Mouse (Mus musculus) lung, embryonic 15.5 days (tissue): ENCODE results near the gene Mrpl51. TPM values are rescaled to one million over a fixed set of nuclear protein-coding genes. Genes with fewer than 3 reads are reported as not detected.
A peak's percentile ranks its signal among the peaks of the same experiment; 100 is the strongest.

Source experiments
- ATAC-seq: fragments of 200-750 bp; cut with Nextera tagmentation; 2 replicates; pipeline ENCODE4 v1.8.0; 2017; ENCODE audit warnings: moderate number of reproducible peaks, borderline replicate concordance; ENCODE audit not compliant: low FRiP score, low TSS enrichment; ENCODE audit errors: extremely low read depth
- H3K27ac ChIP-seq: fragments of 300-500 bp; sonication (generic); 2 replicates; pipeline ENCODE4 v1.5.1; 2015; ENCODE audit warnings: moderate library complexity, mild to moderate bottlenecking, inconsistent platforms
- H3K27me3 ChIP-seq: fragments of 300-500 bp; sonication (generic); 2 replicates; pipeline ENCODE4 v1.6.1; 2015; ENCODE audit warnings: inconsistent platforms
- H3K36me3 ChIP-seq: fragments of 300-500 bp; sonication (generic); 2 replicates; pipeline ENCODE4 v1.6.1; 2015; ENCODE audit warnings: inconsistent platforms
- H3K4me1 ChIP-seq: fragments of 300-500 bp; sonication (generic); 2 replicates; pipeline ENCODE4 v1.6.1; 2015; ENCODE audit warnings: inconsistent platforms
- H3K4me2 ChIP-seq: fragments of 300-500 bp; sonication (generic); 2 replicates; pipeline ENCODE4 v1.6.1; 2015; ENCODE audit warnings: inconsistent platforms, mild to moderate bottlenecking, moderate library complexity
- H3K4me3 ChIP-seq: fragments of 300-500 bp; sonication (generic); 2 replicates; pipeline ENCODE4 v1.5.1; 2015; ENCODE audit warnings: mild to moderate bottlenecking, inconsistent platforms
- H3K9ac ChIP-seq: fragments of 300-500 bp; sonication (generic); 2 replicates; pipeline ENCODE4 v1.6.1; 2015; ENCODE audit warnings: inconsistent platforms
- H3K9me3 ChIP-seq: fragments of 300-500 bp; sonication (generic); 2 replicates; pipeline ENCODE4 v1.6.1; 2016; ENCODE audit warnings: inconsistent platforms
- WGBS: fragments of 180-500 bp; shearing (Covaris S2); methylation state at CpG from one replicate; pipeline ENCODE4 v1.1.7; 2015; 5-methylcytosine and 5-hydroxymethylcytosine counted together
- polyA plus RNA-seq: library from polyadenylated mRNA; unstranded; fragments of >200 nt; fragmentation: Nextera tagmentation; extraction: Ambion mirVana; gene quantifications from 2 replicates; pipeline ENCODE4 v1.2.1, GENCODE M21; 2015

The Mrpl51 gene
- polyA plus RNA-seq, 1 experiment from 2014 or later: 208 TPM

- no peak overlapping the region for H3K4me2 ChIP-seq
- H3K4me3 ChIP-seq: no peak overlapping the region
- ATAC-seq: no peak
- H3K27me3 ChIP-seq: no peaks in the 10 kb centered on the region
- no peaks in the 10 kb centered on the region for H3K9me3 ChIP-seq
- peak overlapping the region; percentile 55; the same call in 1 of the 2 replicates for H3K27ac ChIP-seq
- H3K4me1 ChIP-seq: peaks cover 46% of the 10 kb centered on the region
- 77% methylated on average over 7 of the region's 7 CpGs for WGBS
- no peak overlapping the region for H3K9ac ChIP-seq
- 0 out of 2 replicates have a peak, but pooled peaks cover 6% of the 10 kb centered on the region for H3K36me3 ChIP-seq
These were observed 42.0 kb upstream of the Mrpl51 start for GRCm38 (mm10) chr6:125149569-125149950.

GRCm38 (mm10) chr6:125152212-125153017, 39.2 kb upstream of the Mrpl51 start:
- Histone ChIP-seq H3K4me1 (peaks cover 22% of the 10 kb centered on the region), H3K27ac (no peak overlapping the region), H3K36me3 (0 out of 2 replicates have a peak, but pooled peaks cover 5% of the 10 kb centered on the region), H3K27me3 (no peaks in the 10 kb centered on the region), H3K9ac (no peak overlapping the region), H3K4me2 (no peak overlapping the region), H3K4me3 (no peak overlapping the region), H3K9me3 (no peaks in the 10 kb centered on the region)
- ATAC-seq: 0 out of 2 replicates have a peak, but pooled peaks have one; percentile 12
- 72% methylated on average over 22 of the region's 22 CpGs for WGBS

DNA sequence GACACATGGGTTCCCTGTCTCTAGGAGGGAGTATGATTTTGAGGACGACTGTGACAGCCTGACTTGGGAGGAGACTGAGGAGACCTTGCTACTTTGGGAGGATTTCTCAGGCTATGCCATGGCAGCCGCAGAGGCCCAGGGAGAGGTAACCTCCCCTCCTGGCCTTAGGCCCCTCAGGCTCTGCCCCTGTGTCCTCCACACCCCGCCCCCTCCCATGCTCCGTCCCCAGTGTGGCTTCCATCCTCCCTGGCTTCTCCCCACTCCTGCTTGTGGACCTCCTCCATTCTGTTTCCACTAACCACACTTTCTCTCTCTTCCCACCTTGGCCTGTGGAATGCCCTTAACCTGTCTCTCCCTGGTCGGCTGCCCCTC, 38.6 kb upstream of the Mrpl51 start:
- Histone ChIP-seq H3K4me1 (peaks cover 18% of the 10 kb centered on the region), H3K9ac (no peak overlapping the region), H3K4me3 (no peak overlapping the region), H3K36me3 (0 out of 2 replicates have a peak, but pooled peaks cover 5% of the 10 kb centered on the region), H3K27ac (no peak overlapping the region), H3K27me3 (no peaks in the 10 kb centered on the region), H3K9me3 (no peaks in the 10 kb centered on the region), H3K4me2 (no peak overlapping the region)
- no peak for ATAC-seq
- 73% methylated on average over 5 of the region's 5 CpGs for WGBS

DNA sequence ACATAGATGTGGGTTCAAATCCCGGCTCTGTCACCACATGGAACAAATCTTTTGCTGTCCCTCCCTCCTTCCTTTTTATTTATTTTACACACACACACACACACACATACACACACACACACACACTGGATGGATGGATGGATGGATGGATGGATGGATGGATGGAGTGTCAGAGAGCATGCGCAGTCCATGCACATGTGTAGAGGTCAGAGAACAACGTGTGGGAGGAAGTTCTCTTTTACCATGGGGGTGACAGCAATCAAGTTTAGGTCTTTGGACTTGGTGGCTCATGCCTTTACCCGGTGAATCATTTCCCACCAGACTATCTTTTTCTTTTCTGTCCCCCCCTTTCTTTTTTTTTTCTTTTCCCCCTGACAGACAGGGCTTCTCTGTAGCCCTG, 37.9 kb upstream of the Mrpl51 start:
- Histone ChIP-seq H3K9me3 (no peaks in the 10 kb centered on the region), H3K4me3 (no peak overlapping the region), H3K27me3 (no peaks in the 10 kb centered on the region), H3K4me1 (peaks cover 11% of the 10 kb centered on the region), H3K27ac (no peak overlapping the region), H3K9ac (no peak overlapping the region), H3K36me3 (peaks cover 9% of the 10 kb centered on the region), H3K4me2 (no peak overlapping the region)
- ATAC-seq: no peak
- WGBS: 87% methylated on average over 4 of the region's 4 CpGs

GRCm38 (mm10) chr6:125154550-125154949, 37.1 kb upstream of the Mrpl51 start:
- Histone ChIP-seq H3K9me3 (no peaks in the 10 kb centered on the region), H3K4me3 (no peak overlapping the region), H3K4me1 (peaks cover 3% of the 10 kb centered on the region), H3K9ac (no peak overlapping the region), H3K4me2 (no peak overlapping the region), H3K36me3 (peaks cover 17% of the 10 kb centered on the region), H3K27me3 (no peaks in the 10 kb centered on the region), H3K27ac (no peak overlapping the region)
- ATAC-seq: no peak

DNA sequence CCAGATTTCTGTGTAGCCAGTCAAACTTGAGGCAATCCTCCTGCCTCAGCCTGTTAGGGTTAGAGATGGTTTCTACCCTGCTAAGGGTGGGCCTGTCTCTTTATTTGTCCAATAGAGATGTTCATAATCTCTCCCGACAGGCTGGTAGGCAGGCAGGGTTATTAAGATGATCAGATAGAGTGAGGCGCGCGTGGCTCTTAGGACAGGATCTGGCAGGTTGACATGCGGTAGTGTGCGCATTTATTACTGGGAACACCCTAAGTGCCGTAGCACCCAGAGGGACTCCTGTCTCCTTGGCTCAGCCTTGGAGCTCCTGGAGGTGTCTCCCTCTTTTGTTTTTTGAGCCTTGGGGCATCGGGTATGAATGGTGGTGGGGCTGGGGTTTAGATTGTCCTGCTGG, 36.3 kb upstream of the Mrpl51 start:
- Histone ChIP-seq H3K9me3 (no peaks in the 10 kb centered on the region), H3K4me3 (no peak overlapping the region), H3K27me3 (no peaks in the 10 kb centered on the region), H3K4me1 (no peaks in the 10 kb centered on the region), H3K4me2 (no peak overlapping the region), H3K27ac (no peak overlapping the region), H3K36me3 (peaks cover 23% of the 10 kb centered on the region), H3K9ac (no peak overlapping the region)
- ATAC-seq: no peak
- 88% methylated on average over 8 of the region's 8 CpGs for WGBS

GRCm38 (mm10) chr6:125156491-125156890, 35.1 kb upstream of the Mrpl51 start:
- ATAC-seq: no peak
- H3K4me1 ChIP-seq: peaks cover 8% of the 10 kb centered on the region; the same call in 1 of the 2 replicates
- H3K27ac ChIP-seq: no peak overlapping the region
- no peak overlapping the region for H3K9ac ChIP-seq
- H3K36me3 ChIP-seq: peaks cover 34% of the 10 kb centered on the region
- no peaks in the 10 kb centered on the region for H3K27me3 ChIP-seq
- H3K4me2 ChIP-seq: no peak overlapping the region
- 81% methylated on average over 3 of the region's 3 CpGs for WGBS
- H3K4me3 ChIP-seq: no peak overlapping the region
- H3K9me3 ChIP-seq: no peaks in the 10 kb centered on the region

DNA sequence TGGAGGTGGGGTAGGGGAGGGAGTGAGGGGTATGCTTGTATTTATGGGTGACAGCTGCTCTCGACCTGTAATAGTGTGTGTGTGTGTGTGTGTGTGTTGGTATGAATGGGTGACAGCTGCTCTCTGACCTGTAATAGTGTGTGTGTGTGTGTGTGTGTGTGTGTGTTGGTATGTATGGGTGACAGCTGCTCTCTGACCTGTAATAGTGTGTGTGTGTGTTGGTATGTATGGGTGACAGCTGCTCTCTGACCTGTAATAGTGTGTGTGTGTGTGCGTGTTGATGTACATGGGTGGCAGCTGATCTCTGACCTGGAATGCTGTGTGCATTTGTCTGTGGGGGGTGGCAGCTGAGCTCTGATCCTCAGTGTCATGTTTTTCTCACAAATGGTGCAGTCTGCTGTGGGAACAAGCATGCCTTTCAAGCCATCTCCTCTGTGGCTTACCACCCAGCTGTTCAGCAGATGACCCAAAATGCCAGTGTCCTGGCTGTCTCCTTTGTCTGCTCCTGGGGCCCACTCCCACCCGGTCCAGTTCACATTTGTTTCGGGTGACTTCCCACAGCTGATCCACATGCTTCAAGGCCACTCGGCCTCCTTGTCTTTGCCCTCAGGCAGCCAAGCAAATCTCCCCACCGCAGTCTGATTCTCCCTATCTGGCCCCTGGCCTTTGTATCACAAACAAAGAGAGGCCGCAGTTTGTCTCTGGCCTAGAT, 34.5 kb upstream of the Mrpl51 start:
- no peak overlapping the region for H3K4me2 ChIP-seq
- no peak overlapping the region for H3K27ac ChIP-seq
- H3K4me1 ChIP-seq: peaks cover 11% of the 10 kb centered on the region; the same call in 1 of the 2 replicates
- no peak for ATAC-seq
- H3K4me3 ChIP-seq: no peak overlapping the region
- peaks cover 36% of the 10 kb centered on the region for H3K36me3 ChIP-seq
- no peaks in the 10 kb centered on the region for H3K27me3 ChIP-seq
- H3K9ac ChIP-seq: no peak overlapping the region
- WGBS: 67% methylated on average over 7 of the region's 7 CpGs
- H3K9me3 ChIP-seq: no peaks in the 10 kb centered on the region

GRCm38 (mm10) chr6:125158944-125159492, 32.6 kb upstream of the Mrpl51 start:
- Histone ChIP-seq H3K4me2 (no peak overlapping the region), H3K36me3 (peaks cover 41% of the 10 kb centered on the region), H3K4me3 (no peak overlapping the region), H3K27me3 (no peaks in the 10 kb centered on the region), H3K9me3 (no peaks in the 10 kb centered on the region), H3K27ac (no peak overlapping the region), H3K4me1 (peaks cover 25% of the 10 kb centered on the region), H3K9ac (no peak overlapping the region)
- WGBS: 78% methylated on average over 15 of the region's 15 CpGs
- ATAC-seq: no peak

- no peak overlapping the region for H3K4me3 ChIP-seq
- H3K36me3 ChIP-seq: peaks cover 41% of the 10 kb centered on the region
- H3K27me3 ChIP-seq: no peaks in the 10 kb centered on the region
- H3K9me3 ChIP-seq: no peaks in the 10 kb centered on the region
- 74% methylated on average over 7 of the region's 7 CpGs for WGBS
- no peak overlapping the region for H3K9ac ChIP-seq
- peaks cover 30% of the 10 kb centered on the region for H3K4me1 ChIP-seq
- no peak overlapping the region for H3K4me2 ChIP-seq
- peak overlapping the region; percentile 36; the same call in 1 of the 2 replicates for H3K27ac ChIP-seq
- no peak for ATAC-seq
These were observed 31.6 kb upstream of the Mrpl51 start for GRCm38 (mm10) chr6:125159773-125160557.

DNA sequence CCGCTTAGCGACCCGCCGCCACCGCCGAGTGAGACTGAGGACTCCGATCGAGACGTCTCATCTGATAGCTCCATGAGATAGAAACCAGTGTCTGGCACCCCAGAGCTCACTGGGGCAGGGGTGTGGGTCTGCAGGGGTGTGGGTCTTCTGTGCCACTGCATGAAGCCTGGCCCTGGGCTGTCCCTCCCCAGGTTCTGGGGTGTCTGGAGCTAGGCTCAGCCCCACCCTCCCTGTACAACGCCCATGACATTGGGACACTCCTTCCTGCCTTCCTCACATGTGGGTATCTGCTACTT, 31.1 kb upstream of the Mrpl51 start:
- Histone ChIP-seq H3K4me3 (no peak overlapping the region), H3K4me2 (no peak overlapping the region), H3K27ac (peak overlapping the region; percentile 36; the same call in 1 of the 2 replicates), H3K9me3 (no peaks in the 10 kb centered on the region), H3K36me3 (peaks cover 41% of the 10 kb centered on the region), H3K27me3 (no peaks in the 10 kb centered on the region), H3K4me1 (peaks cover 30% of the 10 kb centered on the region), H3K9ac (no peak overlapping the region)
- ATAC-seq: no peak
- WGBS: 48% methylated on average over 10 of the region's 10 CpGs
